Mouse (Mus musculus): Measurements from ENCODE around the gene Baz1b.

Baz1b gene

GRCm38 (mm10) chr5:135274663-135275396 is 87.8 kb downstream of the Baz1b start:
- no peak for DNase-seq (ENCODE audit: low spot score in 2 of 2)

DNA sequence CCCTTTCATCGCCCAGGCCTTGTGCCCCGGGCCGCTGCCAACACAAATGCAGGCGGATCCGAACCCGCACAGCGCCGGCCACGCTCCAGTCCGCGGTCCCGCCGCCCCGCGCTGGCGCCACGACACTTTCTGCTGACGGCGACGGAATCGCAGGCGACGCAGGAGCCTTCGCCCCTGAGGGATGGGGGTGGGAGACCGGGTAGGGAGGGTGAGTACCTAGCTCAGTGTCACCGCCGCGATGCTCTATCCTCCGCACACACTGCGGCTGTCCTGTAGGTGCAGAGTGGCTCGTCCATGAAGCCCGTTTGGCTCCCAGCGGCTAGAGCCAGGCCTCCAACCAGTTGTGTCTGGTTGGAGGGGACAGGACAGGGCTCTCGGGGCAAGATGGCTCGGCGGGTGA is 89.5 kb downstream of the Baz1b start:
- no peak for DNase-seq (ENCODE audit: low spot score in 2 of 2)

- no peak for DNase-seq (ENCODE audit: low spot score in 2 of 2)
Observed at GRCm38 (mm10) chr5:135280226-135280625, 93.2 kb downstream of the Baz1b start.

- DNase-seq (ENCODE audit: low spot score in 2 of 2) = no peak
Observed at GRCm38 (mm10) chr5:135285211-135285610, 98.1 kb downstream of the Baz1b start.

GRCm38 (mm10) chr5:135286185-135286584 is 99.1 kb downstream of the Baz1b start:
- peak; percentile 37 to 82 for DNase-seq (ENCODE audit: low spot score in 2 of 2)

GRCm38 (mm10) chr5:135286926-135287325 is 99.9 kb downstream of the Baz1b start:
- no peak for DNase-seq (ENCODE audit: low spot score in 2 of 2)

DNA sequence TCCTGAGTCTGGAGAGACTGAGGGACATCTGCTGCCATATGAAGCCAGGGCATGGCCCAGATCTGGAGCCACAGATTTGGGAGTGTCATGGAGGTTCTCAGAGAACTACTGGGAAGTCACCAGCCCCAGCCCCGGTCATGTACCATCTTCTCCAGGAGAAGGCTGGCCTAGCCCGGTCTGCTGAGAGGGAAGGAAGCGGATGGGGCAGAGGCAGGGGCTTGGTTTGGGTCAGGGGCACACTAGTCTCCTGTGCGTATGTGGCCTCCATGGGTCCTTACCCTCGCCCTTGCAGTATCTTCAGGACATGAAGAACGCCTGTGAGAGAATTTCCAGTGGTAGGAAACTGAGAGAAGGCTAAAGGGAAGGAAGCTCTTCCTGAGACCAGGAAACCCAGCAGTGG is 103.6 kb downstream of the Baz1b start:
- DNase-seq (ENCODE audit: low spot score in 2 of 2) = no peak

GRCm38 (mm10) chr5:135291193-135291592 is 104.1 kb downstream of the Baz1b start:
- no peak for DNase-seq (ENCODE audit: low spot score in 2 of 2)

DNA sequence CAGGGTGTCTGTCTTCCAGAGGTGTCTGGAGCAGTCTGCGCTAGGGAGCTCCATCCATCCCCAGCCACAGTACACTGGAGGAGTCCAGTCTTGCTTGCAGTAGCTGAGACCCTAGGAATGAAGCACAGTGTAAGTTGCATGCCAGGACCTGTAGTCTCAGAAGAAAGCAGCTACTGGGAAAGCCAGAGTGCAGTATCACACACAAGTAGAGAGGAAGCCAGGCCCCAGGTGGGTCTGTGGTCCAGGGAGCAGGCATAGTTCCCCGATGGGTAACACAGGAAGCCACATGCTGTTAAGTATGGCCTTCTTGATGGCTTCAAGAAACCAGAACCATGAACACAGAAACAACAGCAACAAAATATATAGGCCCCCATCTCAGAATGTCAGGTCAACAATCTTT is 104.9 kb downstream of the Baz1b start:
- DNase-seq (ENCODE audit: low spot score in 2 of 2) = no peak
